Mouse (Mus musculus) erythroblast, adult 5-6 weeks (primary cell): ENCODE measurements around the gene Dars2. TPM values are rescaled to one million over a fixed set of nuclear protein-coding genes. Genes with fewer than 3 reads are reported as not detected.
"Not testable (repeated sequence)": the region's sequence is repeated elsewhere in the genome, so short reads cannot be mapped to it uniquely, and the experiment has no call there.

Experiments
- ATAC-seq: replicated peaks from 2 replicates; pipeline ENCODE4 v1.8.0; 2016; ENCODE audit warnings: moderate number of reproducible peaks, mild to moderate bottlenecking, moderate TSS enrichment, inconsistent platforms; ENCODE audit not compliant: poor library complexity, low FRiP score, severe bottlenecking
- total RNA-seq, 2 experiments: library from RNA; stranded (forward) in 1 of 2; stranded (reverse) in 1 of 2; fragments of 150-400 nt in 1 of 2; fragments of 200-764, 138-1000 nt in 1 of 2; gene quantifications; 2 replicates each; pipeline versions ENCODE4 v1.2.3 to v1.2.4; 2015 to 2017; ENCODE audit warnings: low replicate concordance in 2 of 2

The Dars2 gene
- total RNA-seq, 2 experiments from 2014 or later: 5.8 to 13.6 TPM

DNA sequence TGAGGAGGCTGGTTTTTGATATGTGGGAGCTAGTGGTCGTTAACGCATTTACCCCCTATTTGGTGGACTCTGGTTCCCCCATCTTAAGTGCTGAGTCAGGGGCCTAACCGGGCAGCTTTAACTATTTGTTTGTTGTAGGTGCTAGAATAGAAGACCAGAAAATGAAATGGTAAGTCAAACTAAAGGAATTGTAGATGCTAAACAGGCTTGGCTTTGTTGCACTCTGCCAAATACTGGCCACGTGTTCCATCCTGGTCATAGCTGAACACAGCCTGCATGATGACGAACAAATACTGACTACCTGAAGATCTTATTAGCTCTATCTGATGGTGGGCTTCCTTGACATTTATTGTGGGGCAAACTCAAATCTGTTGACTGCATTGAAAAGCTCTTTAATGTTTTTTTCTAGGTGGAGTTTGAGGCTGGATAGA, 34.0 kb downstream of the Dars2 start:
- no peak for ATAC-seq

GRCm38 (mm10) chr1:161035786-161036404, 34.6 kb downstream of the Dars2 start:
- peak; percentile 32; the same call in 1 of the 2 replicates for ATAC-seq

- ATAC-seq: peak; percentile 74
Observed at GRCm38 (mm10) chr1:161035281-161035785, 35.1 kb downstream of the Dars2 start.

GRCm38 (mm10) chr1:161034435-161035280, 35.8 kb downstream of the Dars2 start, which contains the start of gene Zbtb37:
Zbtb37 (minus strand) TSS chr1:161034849.
- ATAC-seq: peak; percentile 86

GRCm38 (mm10) chr1:161033856-161034434, 36.5 kb downstream of the Dars2 start:
- no peak for ATAC-seq

DNA sequence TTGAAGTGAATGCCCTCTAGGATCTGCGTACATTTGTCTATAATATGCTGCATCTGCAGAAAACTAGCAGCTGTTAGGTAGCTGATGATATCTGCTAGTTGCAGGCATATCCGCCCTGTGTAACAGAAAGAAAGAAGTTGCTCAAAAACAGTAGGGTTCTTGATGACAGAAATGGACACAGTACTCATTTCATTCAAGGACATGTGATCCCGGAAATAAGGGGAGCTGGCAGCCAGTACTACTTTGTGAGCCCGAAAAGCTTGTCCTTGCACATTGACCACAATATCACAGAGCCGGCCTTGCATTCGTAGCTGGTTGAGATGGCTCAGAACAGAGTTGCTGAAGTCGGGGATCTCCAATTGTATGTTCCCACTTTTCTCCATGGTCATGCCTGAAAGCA, 38.1 kb downstream of the Dars2 start:
- no peak for ATAC-seq

- ATAC-seq: no peak
Observed at GRCm38 (mm10) chr1:161031881-161032280, 38.6 kb downstream of the Dars2 start.

- no peak for ATAC-seq
Observed at GRCm38 (mm10) chr1:161030058-161030457, 40.4 kb downstream of the Dars2 start.

DNA sequence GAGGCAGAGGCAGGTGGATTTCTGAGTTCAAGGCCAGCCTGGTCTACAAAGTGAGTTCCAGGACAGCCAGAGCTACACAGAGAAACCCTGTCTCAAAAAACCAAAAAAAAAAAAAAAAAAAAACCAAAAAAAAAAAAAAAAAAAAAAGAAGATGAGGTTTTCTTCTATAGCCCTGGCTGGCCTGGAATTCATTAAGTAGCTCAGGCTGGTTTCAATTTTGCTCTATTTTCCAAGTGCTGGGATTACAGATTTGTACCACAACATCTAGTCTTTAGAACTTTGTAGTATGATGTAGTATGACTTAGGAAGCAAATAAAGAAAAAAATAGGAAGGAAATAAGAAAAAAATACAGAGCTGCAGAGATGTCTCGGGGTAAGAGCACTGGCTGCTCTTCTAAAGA, 42.0 kb downstream of the Dars2 start:
- ATAC-seq: not testable (repeated sequence)

- no peak for ATAC-seq
Observed at GRCm38 (mm10) chr1:161027196-161027595, 43.3 kb downstream of the Dars2 start.

DNA sequence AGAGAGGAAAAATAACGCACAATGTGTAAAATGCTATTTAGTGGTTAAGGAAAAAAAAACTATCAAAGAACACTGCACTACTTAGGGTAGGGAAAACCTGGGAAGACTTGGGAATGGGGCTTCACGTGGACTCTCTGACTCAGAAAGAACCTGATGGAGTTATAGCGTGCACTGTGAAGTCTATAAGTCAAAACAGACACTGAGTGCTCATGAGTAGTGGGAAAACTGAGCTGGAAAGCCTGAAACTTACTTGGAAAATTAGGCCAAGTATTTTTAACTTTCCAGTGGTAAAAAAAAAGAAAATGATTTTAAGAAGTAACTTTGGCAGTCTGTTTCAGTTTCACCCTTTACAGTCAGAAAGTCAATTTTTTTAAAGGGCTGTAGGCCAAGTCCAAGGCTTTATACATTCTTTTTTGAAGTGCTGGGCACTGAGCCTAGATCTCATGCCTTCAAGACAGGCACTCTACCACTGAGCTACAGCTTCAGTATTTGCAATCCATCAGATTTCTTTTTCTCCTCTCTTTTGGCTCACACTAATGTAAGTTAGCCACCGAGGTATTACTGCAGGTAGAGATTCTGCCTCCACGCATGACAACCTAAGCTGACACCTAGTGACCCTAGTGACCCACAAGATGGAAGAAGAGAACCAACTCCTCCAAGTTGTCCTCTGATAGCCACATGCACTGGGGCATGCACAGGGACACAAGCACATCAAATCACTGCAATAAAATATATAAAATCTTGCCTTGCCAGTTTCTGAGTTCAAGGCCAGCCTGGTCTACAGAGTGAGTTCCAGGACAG, 44.8 kb downstream of the Dars2 start:
- no peak for ATAC-seq

DNA sequence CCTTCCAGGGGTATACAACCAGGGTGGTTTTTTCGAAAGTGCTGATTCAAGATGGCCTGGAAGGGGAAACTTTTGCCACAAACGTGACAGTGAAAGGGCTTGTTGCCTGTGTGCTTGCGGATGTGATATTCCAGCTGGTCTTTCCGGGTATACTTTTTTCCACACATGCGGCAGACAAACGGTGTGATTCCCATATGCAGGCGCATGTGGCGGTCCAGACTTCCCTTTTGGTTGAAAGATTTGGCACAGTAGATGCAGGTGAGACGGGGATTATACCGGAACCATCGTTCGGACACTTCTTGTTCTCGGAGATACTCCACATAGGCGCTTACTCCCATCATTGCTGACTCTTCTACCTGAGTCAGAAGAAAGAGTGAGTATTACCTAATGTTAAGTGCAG, 50.4 kb downstream of the Dars2 start:
- ATAC-seq: no peak

DNA sequence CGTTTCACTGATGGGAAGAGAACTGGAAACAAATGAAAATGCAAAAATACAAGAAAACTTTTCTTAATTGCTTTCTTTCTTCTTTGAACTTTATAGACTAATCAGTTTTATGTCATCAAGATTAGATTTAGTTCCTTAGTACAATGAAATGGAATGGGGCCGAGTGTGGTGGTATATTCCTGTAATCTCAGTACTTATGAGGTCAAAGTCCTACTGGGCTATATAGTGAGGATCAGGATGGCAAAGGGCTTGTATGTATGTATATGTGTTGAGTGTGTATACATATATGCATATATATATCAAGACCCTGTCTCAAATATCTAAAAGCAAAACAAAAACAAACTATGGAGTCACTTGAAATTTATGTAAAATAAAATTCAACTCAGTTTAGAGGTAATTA, 54.1 kb downstream of the Dars2 start:
- ATAC-seq: no peak

- ATAC-seq: no peak
Observed at GRCm38 (mm10) chr1:161010436-161010835, 60.0 kb downstream of the Dars2 start.

- no peak for ATAC-seq
Observed at GRCm38 (mm10) chr1:161008038-161008437, 62.4 kb downstream of the Dars2 start.

- no peak for ATAC-seq
Observed at GRCm38 (mm10) chr1:161006471-161006870, 64.0 kb downstream of the Dars2 start.

- ATAC-seq: no peak
Observed at GRCm38 (mm10) chr1:161005526-161005925, 64.9 kb downstream of the Dars2 start.

GRCm38 (mm10) chr1:161004942-161005341, 65.5 kb downstream of the Dars2 start:
- no peak for ATAC-seq

- ATAC-seq: no peak
Observed at GRCm38 (mm10) chr1:160993851-160994250, 76.6 kb downstream of the Dars2 start.
